Mouse (Mus musculus) myocyte (in vitro differentiated cells): ENCODE measurements at regions not wholly inside any gene's neighbourhood (a gene's known extent, or its start where the extent isn't known, plus 50 kb on each side); places are given as distances from the start of the nearest gene placed in this dataset.

ENCODE experiments used
- E2F4 ChIP-seq: IDR thresholded peaks from one replicate; pipeline ENCODE4 v1.6.1; 2011; ENCODE audit warnings: mild to moderate bottlenecking, control low read depth, moderate library complexity; ENCODE audit not compliant: insufficient read depth
- MAX ChIP-seq: IDR thresholded peaks from one replicate; pipeline ENCODE4 v1.6.1; 2011; ENCODE audit warnings: low read depth, mild to moderate bottlenecking, control low read depth
- POLR2A ChIP-seq: IDR thresholded peaks from one replicate; pipeline ENCODE4 v1.6.1; 2011; ENCODE audit warnings: low read depth, mild to moderate bottlenecking, control low read depth, moderate library complexity; ENCODE audit not compliant: insufficient read length

- TF ChIP-seq POLR2A (no peak), E2F4 (no peak), MAX (no peak)
These were observed 319.0 kb upstream of the Trib2 start for GRCm38 (mm10) chr12:16135602-16136213.
